Mouse (Mus musculus): ENCODE measurements at regions not wholly inside any gene's neighbourhood (a gene's known extent, or its start where the extent isn't known, plus 50 kb on each side); places are given as distances from the start of the nearest gene placed in this dataset.

GRCm38 (mm10) chr16:29732889-29733288, 153.8 kb downstream of the Opa1 start:
- Histone ChIP-seq H3K27me3 (ENCODE audit: control insufficient read depth, insufficient read depth, insufficient read length) (no peaks in the 10 kb centered on the region), H3ac (ENCODE audit: control insufficient read depth, insufficient read length) (no peak overlapping the region), H3K4me3 (no peak overlapping the region), H3K36me3 (ENCODE audit: control insufficient read depth, insufficient read depth) (no peaks in the 10 kb centered on the region), H3K4me2 (ENCODE audit: low read depth) (no peak overlapping the region), H3K79me2 (ENCODE audit: control insufficient read depth, insufficient read depth) (no peaks in the 10 kb centered on the region)
- no peak for TF ChIP-seq POLR2A (IDR thresholded peaks at IDR 0.05; ENCODE audit: insufficient read length, low read depth)
- TF ChIP-seq CEBPB (IDR thresholded peaks at IDR 0.05; ENCODE audit: insufficient read depth, poor library complexity, severe bottlenecking) = no peak
- no peak for TF ChIP-seq MYOD1 (IDR thresholded peaks at IDR 0.05; ENCODE audit: control insufficient read depth in 1 of 3, insufficient read length in 2 of 3, low read depth in 2 of 3)
- TF ChIP-seq SRF (IDR thresholded peaks at IDR 0.05; ENCODE audit: control insufficient read depth, insufficient read length, low read depth) = no peak
- TF ChIP-seq MAX (IDR thresholded peaks at IDR 0.05; ENCODE audit: low read depth) = no peak
- TF ChIP-seq TCF12 (IDR thresholded peaks at IDR 0.05; ENCODE audit: insufficient read depth, poor library complexity, severe bottlenecking) = no peak
- TF ChIP-seq E2F4 (IDR thresholded peaks at IDR 0.05; ENCODE audit: insufficient read depth) = no peak
- no peak for TF ChIP-seq REST (IDR thresholded peaks at IDR 0.05; ENCODE audit: insufficient read depth, insufficient read length)
- no peak for TF ChIP-seq POLR2AphosphoS2 (IDR thresholded peaks at IDR 0.05; ENCODE audit: insufficient read length, low read depth)
- TF ChIP-seq MYOG (IDR thresholded peaks at IDR 0.05; ENCODE audit: control insufficient read depth in 1 of 3, insufficient read depth in 1 of 3, insufficient read length in 2 of 3, low read depth in 2 of 3) = no peak
- no peak for TF ChIP-seq TCF3 (IDR thresholded peaks at IDR 0.05; ENCODE audit: insufficient read length, low read depth)
- TF ChIP-seq USF1 (IDR thresholded peaks at IDR 0.05; ENCODE audit: low read depth) = no peak

- TF ChIP-seq CEBPB (IDR thresholded peaks at IDR 0.05; ENCODE audit: insufficient read depth, poor library complexity, severe bottlenecking) (no peak), MYOD1 (IDR thresholded peaks at IDR 0.05; ENCODE audit: control insufficient read depth in 1 of 3, insufficient read length in 2 of 3, low read depth in 2 of 3) (no peak), REST (IDR thresholded peaks at IDR 0.05; ENCODE audit: insufficient read depth, insufficient read length) (no peak)
- H3K79me2 ChIP-seq (ENCODE audit: control insufficient read depth, insufficient read depth) = no peaks in the 10 kb centered on the region
- H3K27me3 ChIP-seq (ENCODE audit: control insufficient read depth, insufficient read depth, insufficient read length) = no peaks in the 10 kb centered on the region
- no peaks in the 10 kb centered on the region for H3K36me3 ChIP-seq (ENCODE audit: control insufficient read depth, insufficient read depth)
- no peak overlapping the region for H3ac ChIP-seq (ENCODE audit: control insufficient read depth, insufficient read length)
- H3K4me3 ChIP-seq = no peak overlapping the region
- H3K4me2 ChIP-seq (ENCODE audit: low read depth) = no peak overlapping the region
These were observed 154.7 kb downstream of the Opa1 start for GRCm38 (mm10) chr16:29733847-29734246.

- TF ChIP-seq REST (IDR thresholded peaks at IDR 0.05; ENCODE audit: insufficient read depth, insufficient read length) (no peak), CEBPB (IDR thresholded peaks at IDR 0.05; ENCODE audit: insufficient read depth, poor library complexity, severe bottlenecking) (no peak), SRF (IDR thresholded peaks at IDR 0.05; ENCODE audit: control insufficient read depth, insufficient read length, low read depth) (no peak), POLR2A (IDR thresholded peaks at IDR 0.05; ENCODE audit: insufficient read length, low read depth) (no peak), POLR2AphosphoS2 (IDR thresholded peaks at IDR 0.05; ENCODE audit: insufficient read length, low read depth) (no peak), TCF3 (IDR thresholded peaks at IDR 0.05; ENCODE audit: insufficient read length, low read depth) (no peak), USF1 (IDR thresholded peaks at IDR 0.05; ENCODE audit: low read depth) (no peak), MYOD1 (IDR thresholded peaks at IDR 0.05; ENCODE audit: control insufficient read depth in 1 of 3, insufficient read length in 2 of 3, low read depth in 2 of 3) (no peak)
- Histone ChIP-seq H3K27me3 (ENCODE audit: control insufficient read depth, insufficient read depth, insufficient read length) (no peaks in the 10 kb centered on the region), H3K36me3 (ENCODE audit: control insufficient read depth, insufficient read depth) (no peaks in the 10 kb centered on the region), H3ac (ENCODE audit: control insufficient read depth, insufficient read length) (no peak overlapping the region), H3K4me2 (ENCODE audit: low read depth) (peak overlapping the region; percentile 60), H3K79me2 (ENCODE audit: control insufficient read depth, insufficient read depth) (no peaks in the 10 kb centered on the region), H3K4me3 (no peak overlapping the region)
These were observed 155.2 kb downstream of the Opa1 start for GRCm38 (mm10) chr16:29734324-29734723.

DNA sequence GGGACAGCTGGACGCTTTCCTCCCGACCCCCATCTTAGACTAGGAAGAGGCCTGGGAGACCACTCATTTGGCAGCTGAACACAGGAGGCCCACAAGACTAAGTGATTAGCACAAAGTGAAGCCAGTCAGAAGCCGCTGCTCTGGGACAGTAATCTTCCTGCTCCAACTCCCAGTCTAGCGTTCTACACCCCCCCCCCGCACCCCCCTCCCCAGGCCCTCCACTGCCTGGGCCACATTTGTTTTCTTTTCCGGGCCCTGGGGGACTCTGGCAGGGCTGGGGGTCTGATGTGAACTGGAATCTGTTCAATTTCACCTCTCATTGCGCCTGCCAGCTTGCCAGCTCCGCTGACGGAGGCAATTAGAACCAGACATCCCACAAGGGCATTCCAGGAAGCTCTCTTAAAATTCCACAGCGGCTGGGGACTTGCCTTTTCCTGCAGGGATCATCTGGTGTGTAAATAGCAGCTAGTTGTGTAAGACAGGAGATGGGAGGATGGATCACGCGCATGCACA, 155.7 kb downstream of the Opa1 start:
- Histone ChIP-seq H3K79me2 (ENCODE audit: control insufficient read depth, insufficient read depth) (no peaks in the 10 kb centered on the region), H3K4me2 (ENCODE audit: low read depth) (peak overlapping the region; percentile 60), H3K36me3 (ENCODE audit: control insufficient read depth, insufficient read depth) (no peaks in the 10 kb centered on the region), H3ac (ENCODE audit: control insufficient read depth, insufficient read length) (no peak overlapping the region), H3K27me3 (ENCODE audit: control insufficient read depth, insufficient read depth, insufficient read length) (no peaks in the 10 kb centered on the region), H3K4me3 (no peak overlapping the region)
- TF ChIP-seq MYOD1 (IDR thresholded peaks at IDR 0.05; ENCODE audit: control insufficient read depth in 1 of 3, insufficient read length in 2 of 3, low read depth in 2 of 3) (peak in 1 of 3 experiments; percentile 12), CEBPB (IDR thresholded peaks at IDR 0.05; ENCODE audit: insufficient read depth, poor library complexity, severe bottlenecking) (peak; percentile 24; the same call in 1 of the 2 replicates), POLR2A (IDR thresholded peaks at IDR 0.05; ENCODE audit: insufficient read length, low read depth) (no peak)

- Histone ChIP-seq H3K79me2 (ENCODE audit: control insufficient read depth, insufficient read depth) (no peaks in the 10 kb centered on the region), H3K36me3 (ENCODE audit: control insufficient read depth, insufficient read depth) (no peaks in the 10 kb centered on the region), H3K4me2 (ENCODE audit: low read depth) (peak overlapping the region; percentile 60), H3K27me3 (ENCODE audit: control insufficient read depth, insufficient read depth, insufficient read length) (no peaks in the 10 kb centered on the region), H3K4me3 (no peak overlapping the region), H3ac (ENCODE audit: control insufficient read depth, insufficient read length) (no peak overlapping the region)
- TF ChIP-seq MYOD1 (IDR thresholded peaks at IDR 0.05; ENCODE audit: control insufficient read depth in 1 of 3, insufficient read length in 2 of 3, low read depth in 2 of 3) = peak in 1 of 3 experiments; percentile 4
- TF ChIP-seq POLR2AphosphoS2 (IDR thresholded peaks at IDR 0.05; ENCODE audit: insufficient read length, low read depth) = no peak
These were observed 156.4 kb downstream of the Opa1 start for GRCm38 (mm10) chr16:29735371-29736008.
